Mouse (Mus musculus) lung, postnatal 0 days (tissue): ENCODE measurements around the gene Tmprss3.

Source experiments
- CTCF ChIP-seq: IDR thresholded peaks from 2 replicates; pipeline ENCODE4 v1.5.1; 2016; ENCODE audit warnings: antibody characterized with exemption, mild to moderate bottlenecking
- EP300 ChIP-seq: IDR thresholded peaks from 2 replicates; pipeline ENCODE4 v1.6.1; 2016; ENCODE audit warnings: antibody characterized with exemption, mild to moderate bottlenecking, control low read depth

- TF ChIP-seq EP300 (no peak), CTCF (no peak)
Measured at GRCm38 (mm10) chr17:31183180-31183974, 15.4 kb downstream of the Tmprss3 start.
